Mouse (Mus musculus) myocyte (in vitro differentiated cells): ENCODE data around the gene Nrbp1.

Source experiments
- CEBPB ChIP-seq: IDR thresholded peaks from 2 replicates; pipeline ENCODE4 v1.6.1; 2011; ENCODE audit warnings: mild to moderate bottlenecking, moderate library complexity; ENCODE audit not compliant: poor library complexity, insufficient read depth, severe bottlenecking
- E2F4 ChIP-seq: IDR thresholded peaks from one replicate; pipeline ENCODE4 v1.6.1; 2011; ENCODE audit warnings: mild to moderate bottlenecking, control low read depth, moderate library complexity; ENCODE audit not compliant: insufficient read depth
- MYOG ChIP-seq, 3 experiments: IDR thresholded peaks; one replicate each; pipeline ENCODE4 v1.6.1; 2011; ENCODE audit warnings: control low read depth in 2 of 3, low read depth in 2 of 3, mild to moderate bottlenecking in 2 of 3; ENCODE audit not compliant: insufficient read length in 2 of 3, control insufficient read depth in 1 of 3, insufficient read depth in 1 of 3
- POLR2A ChIP-seq: IDR thresholded peaks from one replicate; pipeline ENCODE4 v1.6.1; 2011; ENCODE audit warnings: low read depth, mild to moderate bottlenecking, control low read depth, moderate library complexity; ENCODE audit not compliant: insufficient read length
- POLR2AphosphoS2 ChIP-seq: IDR thresholded peaks from one replicate; pipeline ENCODE4 v1.6.1; 2011; ENCODE audit warnings: low read depth, control low read depth; ENCODE audit not compliant: insufficient read length
- REST ChIP-seq: IDR thresholded peaks from one replicate; pipeline ENCODE4 v1.6.1; 2011; ENCODE audit warnings: mild to moderate bottlenecking, control low read depth, moderate library complexity; ENCODE audit not compliant: insufficient read depth, insufficient read length
- SRF ChIP-seq: IDR thresholded peaks from one replicate; pipeline ENCODE4 v1.6.1; 2011; ENCODE audit warnings: low read depth; ENCODE audit not compliant: control insufficient read depth, insufficient read length
- TCF12 ChIP-seq: IDR thresholded peaks from one replicate; pipeline ENCODE4 v1.6.1; 2011; ENCODE audit warnings: mild to moderate bottlenecking, control low read depth; ENCODE audit not compliant: poor library complexity, insufficient read depth, severe bottlenecking
- USF1 ChIP-seq: IDR thresholded peaks from one replicate; pipeline ENCODE4 v1.6.1; 2011; ENCODE audit warnings: low read depth, mild to moderate bottlenecking, control low read depth, moderate library complexity

- TF ChIP-seq TCF12 (no peak), SRF (no peak), POLR2A (no peak), USF1 (no peak), CEBPB (no peak), MYOG (IDR thresholded peaks at IDR 0.05; ENCODE audit: control insufficient read depth in 1 of 3, insufficient read depth in 1 of 3, insufficient read length in 2 of 3, low read depth in 2 of 3) (no peak), E2F4 (no peak), REST (no peak), POLR2AphosphoS2 (no peak)
Measured at GRCm38 (mm10) chr5:31198616-31199320, 41.9 kb upstream of the Nrbp1 start.
